Mouse (Mus musculus) stomach, postnatal 0 days (tissue): Measurements from ENCODE around the gene Cldn7.

Experiments used
- CTCF ChIP-seq: IDR thresholded peaks from 2 replicates; pipeline ENCODE4 v1.5.1; 2016; ENCODE audit warnings: antibody characterized with exemption, low read depth, mild to moderate bottlenecking, moderate library complexity
- EP300 ChIP-seq: optimal IDR thresholded peaks from 2 replicates; pipeline ENCODE3; 2016; ENCODE audit warnings: antibody characterized with exemption

GRCm38 (mm10) chr11:69996161-69997061 is 31.8 kb downstream of the Cldn7 start:
- no peak for TF ChIP-seq CTCF
- no peak for TF ChIP-seq EP300
